Mouse (Mus musculus) gonadal fat pad, adult 2 months (tissue): ENCODE data around the gene Lrp8. TPM values are rescaled to one million over a fixed set of nuclear protein-coding genes. Genes with fewer than 3 reads are reported as not detected.

Experiments used
- DNase-seq: peaks from one replicate; pipeline ENCODE4 v3.0.0-alpha.2; 2012; ENCODE audit warnings: low read depth
- polyA plus RNA-seq: library from polyadenylated mRNA; depleted of rRNA; stranded (reverse); fragments of >200 nt; gene quantifications from 2 replicates; pipeline ENCODE4 v1.2.3, GENCODE M21; 2012

Lrp8 gene
- polyA plus RNA-seq, 1 experiment, result 7.6 TPM

GRCm38 (mm10) chr4:107808655-107809054 is 6.6 kb downstream of the Lrp8 start:
- no peak for DNase-seq

DNA sequence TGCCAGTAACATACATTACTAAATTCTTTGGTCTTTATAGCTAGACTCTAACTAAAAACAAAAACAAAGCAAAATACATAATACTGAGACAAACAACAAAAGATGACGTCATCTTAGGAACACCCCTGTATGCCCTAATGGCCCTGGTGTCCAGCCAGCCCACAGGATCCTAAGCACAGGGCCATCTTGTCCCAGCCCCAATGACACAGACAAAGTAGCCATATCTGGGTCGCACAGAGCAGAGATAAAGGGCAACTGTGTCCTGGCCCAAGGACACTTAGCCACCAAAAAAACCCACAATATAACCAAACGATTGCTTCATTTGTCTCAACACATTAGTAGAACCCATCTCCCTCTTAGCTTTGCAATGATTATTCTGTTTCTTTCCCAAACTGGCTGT is 8.9 kb downstream of the Lrp8 start:
- no peak for DNase-seq

DNA sequence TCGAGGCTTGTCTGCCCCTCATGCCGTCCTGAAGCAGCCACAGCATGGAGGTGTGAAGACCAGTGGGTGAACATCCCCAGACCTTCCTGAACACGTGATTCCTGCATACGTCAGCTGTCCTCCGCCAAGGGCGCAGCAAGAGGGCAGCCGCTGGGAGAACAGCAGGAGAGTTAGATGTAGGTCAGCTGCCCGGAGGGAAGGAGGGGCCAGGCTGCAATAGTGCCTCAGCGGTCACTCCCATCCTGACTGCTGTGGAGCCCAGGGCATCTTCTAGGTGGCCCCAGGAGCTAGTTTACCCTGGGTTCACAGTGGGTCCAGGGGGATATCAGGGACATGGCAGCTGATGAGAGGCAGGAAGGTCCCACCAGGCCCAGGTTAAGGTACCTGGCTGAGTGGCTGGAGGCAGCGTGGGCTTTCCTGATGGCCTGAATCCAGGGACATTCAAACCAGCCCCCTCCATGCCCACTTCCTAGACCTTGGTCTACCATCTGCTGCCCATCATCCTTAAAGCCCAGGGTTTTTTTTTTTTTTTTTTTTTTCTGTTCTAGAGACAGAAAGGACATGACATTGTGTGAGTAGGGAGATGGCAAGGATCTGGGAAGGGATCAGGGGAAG is 9.8 kb downstream of the Lrp8 start:
- no peak for DNase-seq

DNA sequence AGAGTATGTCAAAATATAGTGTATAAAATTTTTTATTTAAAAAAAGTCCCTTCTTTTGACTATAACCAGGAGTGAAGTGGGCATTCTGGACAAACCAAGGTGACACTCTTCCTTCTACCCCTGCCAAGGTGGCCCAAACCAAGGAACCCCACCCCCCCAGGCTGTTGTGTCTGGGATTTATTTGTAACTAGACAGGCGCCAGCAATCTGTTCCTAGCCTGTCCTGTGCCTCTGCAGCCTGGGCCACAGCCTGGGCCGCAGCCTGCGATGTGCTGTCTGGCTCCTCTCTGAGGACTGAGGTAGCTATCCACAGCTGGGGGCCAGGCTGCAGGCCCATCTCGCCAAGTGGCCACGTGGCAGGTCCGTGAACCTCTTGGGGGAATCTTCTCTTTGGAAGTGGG is 10.3 kb downstream of the Lrp8 start:
- DNase-seq, result no peak

DNA sequence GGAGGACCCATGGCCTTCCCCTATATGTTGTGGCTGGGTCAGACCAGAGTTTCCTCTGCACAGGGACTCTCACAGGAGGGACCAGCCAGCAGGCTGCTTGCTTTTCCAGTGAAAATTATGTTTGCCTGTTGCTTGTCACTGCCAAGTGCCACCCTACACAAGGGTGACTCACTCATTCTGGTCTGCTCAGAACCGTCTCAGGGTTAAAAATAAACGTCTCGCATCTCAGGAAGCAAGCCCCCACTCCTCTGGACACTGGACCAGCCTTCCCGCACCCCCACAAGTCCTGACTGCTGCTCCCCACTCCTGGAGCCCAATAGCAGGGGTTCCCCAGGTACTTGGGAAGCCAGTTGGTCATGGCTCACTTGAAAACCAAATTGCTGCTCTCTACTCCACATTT is 14.4 kb downstream of the Lrp8 start:
- no peak for DNase-seq

DNA sequence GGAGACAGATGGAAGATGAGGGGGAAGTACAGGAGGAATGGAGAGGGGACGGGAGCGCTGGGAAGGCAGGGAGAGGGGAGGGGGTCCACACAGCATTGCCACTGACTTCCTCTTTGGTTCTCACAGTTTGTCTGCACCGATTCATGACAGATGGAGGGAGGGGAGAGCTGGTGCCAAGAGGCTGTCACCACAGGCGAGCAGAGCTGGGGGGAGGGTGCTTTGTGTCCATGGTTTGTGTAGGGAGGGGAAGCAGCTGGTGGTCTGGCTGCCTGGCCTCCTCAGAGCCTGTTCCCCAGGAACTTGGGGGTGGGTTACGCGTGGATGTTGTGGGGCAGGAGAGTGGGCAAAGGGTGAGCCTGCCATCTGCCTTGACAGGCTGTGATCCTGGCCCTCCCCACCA is 15.4 kb downstream of the Lrp8 start:
- no peak for DNase-seq

DNA sequence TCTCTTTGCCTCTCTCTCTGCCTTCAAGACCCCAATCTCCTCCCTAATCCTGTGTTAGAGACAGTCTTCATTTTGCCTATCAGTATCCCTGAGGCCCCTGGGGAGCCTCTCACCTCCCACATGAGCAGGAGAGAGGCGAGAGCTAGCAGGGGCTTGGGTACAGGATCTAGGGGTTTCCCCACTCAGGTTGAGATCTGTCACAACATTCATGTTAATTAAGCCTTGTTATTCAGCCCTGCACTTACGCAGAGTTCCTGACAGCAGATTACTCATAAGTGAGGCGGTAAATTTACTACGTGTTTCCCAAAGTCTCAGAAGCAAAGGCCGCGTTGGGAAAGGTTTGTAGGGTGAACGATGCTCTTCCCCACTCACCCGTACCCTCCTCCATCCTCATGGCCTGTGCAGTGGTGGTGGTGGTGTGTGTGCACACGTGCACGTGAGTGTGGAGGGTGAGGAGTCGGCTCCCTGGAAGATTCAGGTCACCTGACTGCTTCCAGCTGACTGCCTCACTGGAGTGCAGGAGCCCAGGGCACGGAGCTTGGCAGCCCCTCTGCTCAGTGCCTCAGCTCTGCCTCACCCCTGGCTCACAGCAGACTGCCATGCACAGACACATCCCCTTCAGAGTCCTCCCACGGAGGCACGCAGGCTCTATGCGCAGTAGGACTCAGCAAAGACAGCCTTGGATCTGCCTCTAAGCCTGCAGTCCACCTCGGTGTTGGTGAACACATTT is 18.1 kb downstream of the Lrp8 start:
- DNase-seq, result no peak

- DNase-seq, result no peak
Measured at GRCm38 (mm10) chr4:107820856-107821619, 19.0 kb downstream of the Lrp8 start.

- DNase-seq, result no peak
Measured at GRCm38 (mm10) chr4:107822936-107823411, 20.9 kb downstream of the Lrp8 start.

DNA sequence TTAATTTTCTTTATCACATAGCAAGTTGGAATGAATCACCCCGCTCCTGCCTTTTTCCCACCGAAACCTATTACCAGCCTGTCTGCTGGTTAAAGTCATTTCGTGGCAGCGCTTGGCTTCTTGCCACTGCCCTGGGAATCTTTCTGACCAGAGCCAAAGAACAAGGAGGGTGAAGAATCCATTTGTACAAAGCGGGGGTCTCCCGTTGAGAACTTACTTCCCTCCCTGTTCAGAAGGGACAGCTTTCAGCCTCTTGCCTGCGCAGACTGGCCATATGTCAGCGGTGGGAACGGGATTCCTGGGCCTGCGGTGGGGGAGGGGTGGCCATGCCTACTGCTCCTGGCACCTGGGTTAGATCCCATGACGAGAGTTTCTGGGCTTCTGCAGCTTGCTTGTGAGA is 21.4 kb downstream of the Lrp8 start:
- no peak for DNase-seq

DNA sequence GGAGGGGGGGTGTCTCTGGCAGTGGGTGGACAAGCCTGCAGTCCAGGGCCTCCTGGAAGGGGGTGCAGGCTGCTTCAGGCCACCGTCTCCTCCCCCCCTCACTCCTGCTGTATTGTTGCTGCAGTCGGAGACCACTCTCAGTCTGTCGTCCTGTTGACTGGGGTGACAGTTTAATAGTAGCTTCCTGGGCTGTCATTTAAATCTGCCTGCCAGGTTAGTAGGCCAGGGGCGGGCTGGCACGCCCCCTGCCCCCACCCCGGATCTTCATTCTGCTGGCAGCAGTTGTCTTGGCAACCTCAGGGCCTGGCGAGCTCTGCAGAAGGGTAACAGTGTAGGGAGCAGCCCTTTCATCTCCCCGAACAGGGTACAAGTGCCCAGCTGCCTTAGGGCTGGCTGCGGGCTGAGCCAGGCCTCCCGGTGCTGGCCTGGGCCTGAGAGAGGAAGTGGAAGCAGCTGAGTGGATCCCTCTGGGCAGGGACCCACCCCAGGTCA is 26.7 kb downstream of the Lrp8 start:
- no peak for DNase-seq

DNA sequence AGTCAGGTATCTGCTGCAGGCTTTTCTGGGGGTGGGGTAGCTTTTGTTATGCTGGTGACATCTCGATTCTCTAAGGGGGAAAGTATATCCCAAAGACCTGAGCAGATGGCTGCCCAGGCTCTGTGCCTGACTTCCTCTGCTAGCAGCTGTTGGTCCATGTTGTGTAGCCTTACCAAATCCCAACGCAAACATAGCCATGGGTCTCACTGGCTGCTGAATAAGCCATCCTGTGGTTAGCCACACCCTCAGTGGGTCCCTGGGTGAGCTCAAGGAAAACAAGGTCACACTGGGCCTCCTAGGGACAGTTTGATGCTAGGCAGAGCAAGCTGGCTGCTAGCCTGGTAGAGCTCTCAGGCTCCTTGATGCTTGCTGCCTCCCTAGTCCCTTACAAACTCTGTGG is 27.6 kb downstream of the Lrp8 start:
- DNase-seq, result no peak

GRCm38 (mm10) chr4:107830189-107830588 is 28.1 kb downstream of the Lrp8 start:
- no peak for DNase-seq

DNA sequence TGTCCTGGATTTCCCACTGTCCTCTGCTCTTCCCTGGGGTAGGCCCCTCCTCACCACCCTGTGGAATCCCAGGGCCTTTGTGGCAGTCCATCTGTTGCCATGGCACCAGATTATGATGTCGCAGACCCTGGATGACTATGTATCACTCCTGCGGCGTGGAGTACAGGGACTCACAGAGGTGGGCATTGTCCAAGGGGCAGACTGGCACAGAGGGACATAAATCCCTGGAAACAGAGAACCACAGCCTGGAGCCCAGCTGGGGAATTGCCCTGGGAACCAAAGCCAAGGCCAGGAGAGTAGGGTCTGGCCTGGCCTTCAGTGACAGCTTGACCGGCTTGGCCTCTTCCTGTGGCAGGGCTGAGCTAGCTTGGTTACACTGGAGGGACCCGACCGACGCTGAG is 28.8 kb downstream of the Lrp8 start:
- DNase-seq, result no peak

- no peak for DNase-seq
Measured at GRCm38 (mm10) chr4:107831678-107832077, 29.6 kb downstream of the Lrp8 start.

DNA sequence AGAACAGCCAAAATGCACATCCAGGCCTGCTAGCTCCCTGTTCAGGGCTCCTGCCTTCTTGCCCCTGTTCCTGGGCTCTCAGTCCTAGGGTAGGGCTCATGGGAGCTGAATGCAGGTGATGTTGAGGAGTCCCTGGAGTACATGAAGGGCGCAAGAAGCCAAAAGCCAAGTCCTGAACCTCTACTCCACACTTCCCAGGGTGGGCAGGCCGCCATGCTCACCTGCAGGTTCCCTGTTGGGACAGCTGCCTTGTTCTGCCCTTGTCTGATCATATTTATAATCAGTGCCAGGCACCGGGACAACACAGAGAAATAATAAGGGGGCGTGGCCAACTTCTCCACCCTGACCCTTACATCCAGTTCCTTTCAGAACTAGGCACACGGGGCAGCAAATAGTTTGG is 31.5 kb downstream of the Lrp8 start:
- DNase-seq, result no peak

GRCm38 (mm10) chr4:107834643-107835314 is 32.7 kb downstream of the Lrp8 start:
- no peak for DNase-seq

DNA sequence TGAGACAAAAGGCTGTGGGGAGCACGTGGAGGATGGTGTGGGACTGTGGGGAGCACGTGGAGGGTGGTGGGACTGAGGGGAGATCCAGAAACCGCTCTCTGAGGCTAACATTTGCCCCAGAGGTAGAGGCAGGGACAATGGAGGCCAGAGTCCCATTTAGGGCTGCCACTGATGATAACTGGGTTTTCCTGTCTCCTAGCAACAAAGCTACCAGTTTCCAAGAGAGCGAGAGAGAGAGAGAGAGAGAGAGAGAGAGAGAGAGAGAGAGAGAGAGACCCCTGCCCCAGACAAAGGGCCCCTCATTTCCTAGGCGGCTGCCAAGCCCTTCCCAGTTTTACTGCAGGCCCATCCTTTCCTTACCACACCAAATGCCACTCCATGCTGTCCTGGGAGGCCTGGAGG is 33.4 kb downstream of the Lrp8 start:
- no peak for DNase-seq

GRCm38 (mm10) chr4:107836758-107837157 is 34.7 kb downstream of the Lrp8 start:
- no peak for DNase-seq

- no peak for DNase-seq
Measured at GRCm38 (mm10) chr4:107837910-107838309, 35.8 kb downstream of the Lrp8 start.

DNA sequence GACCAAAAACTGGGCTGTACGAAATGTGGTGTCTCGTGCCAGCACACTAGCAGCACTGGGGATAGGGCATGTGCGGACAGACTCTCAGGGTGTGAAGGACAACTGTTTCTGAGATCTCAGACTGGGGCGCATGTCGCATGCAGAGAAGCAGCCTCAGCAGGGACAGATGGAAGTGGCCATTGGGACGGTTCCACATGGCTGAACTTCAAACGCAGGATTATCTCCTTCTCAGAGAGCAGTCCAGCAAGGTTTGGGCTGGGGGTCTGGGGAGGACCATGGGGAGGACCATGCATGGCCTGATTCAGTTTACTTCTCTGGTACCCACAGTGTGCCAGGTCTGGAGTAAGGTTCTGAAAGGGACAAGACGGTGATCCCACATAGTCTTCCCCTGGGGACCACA is 41.6 kb downstream of the Lrp8 start:
- no peak for DNase-seq

- DNase-seq, result no peak
Measured at GRCm38 (mm10) chr4:107844971-107845370, 42.9 kb downstream of the Lrp8 start.
